Mouse (Mus musculus) gastrocnemius, postnatal 4 days (tissue): ENCODE data around the gene Ints11. TPM values are rescaled to one million over a fixed set of nuclear protein-coding genes. Genes with fewer than 3 reads are reported as not detected.

ENCODE experiments used
- microRNA-seq: library from miRNA; unstranded; fragments of <30 nt; microRNA quantifications from one replicate; pipeline ENCODE4 v1.2.0, GENCODE M21; 2021
- total RNA-seq, 2 experiments: library from RNA; stranded (reverse); gene quantifications; 2 replicates each; pipeline ENCODE4 v1.2.3; 2021

Gene Ints11
- total RNA-seq, 2 experiments from 2014 or later = 22.0 to 25.2 TPM

Small RNAs within 50 kb of the gene (microRNA-seq; reads per million reads assigned to microRNA genes)
- not detected for gene Gm22991

Other genes starting within 250 kb of the Ints11 start
- gene Cdk11b, start 244.7 kb upstream of the Ints11 start, total RNA-seq = 10 to 100 TPM; 35.8 to 44.0 TPM
- not detected for gene Gm10563, start 224.1 kb upstream of the Ints11 start, total RNA-seq
- gene Mmp23, start 216.2 kb upstream of the Ints11 start, total RNA-seq = 10 to 100 TPM; 30.1 to 37.9 TPM
- 10 to 100 TPM; 25.9 to 27.1 TPM for gene Mib2, start 200.3 kb upstream of the Ints11 start, total RNA-seq
- 10 to 100 TPM in 1 of 2 experiments, 1 to 10 TPM in 1; 9.8 to 10.4 TPM for gene Fndc10, start 175.2 kb upstream of the Ints11 start, total RNA-seq
- gene Ssu72, start 164.7 kb upstream of the Ints11 start, total RNA-seq = 10 to 100 TPM; 61.5 to 63.0 TPM
- gene Tmem240, start 134.7 kb upstream of the Ints11 start, total RNA-seq = 1 to 10 TPM; 1.3 to 1.5 TPM
- gene Atad3a, start 108.5 kb upstream of the Ints11 start, total RNA-seq = 10 to 100 TPM; 44.4 to 46.1 TPM
- 10 to 100 TPM; 23.4 to 26.4 TPM for gene Vwa1, start 94.8 kb upstream of the Ints11 start, total RNA-seq
- 1 to 10 TPM; 3.8 to 5.1 TPM for gene Tmem88b, start 83.7 kb upstream of the Ints11 start, total RNA-seq
- gene Ankrd65, start 79.1 kb upstream of the Ints11 start, total RNA-seq = under 1 TPM in 1 of 2 experiments, not detected in 1; 0.39 TPM
- gene Mrpl20, start 66.7 kb upstream of the Ints11 start, total RNA-seq = 10 to 100 TPM; 61.5 to 67.5 TPM
- gene Ccnl2, start 57.1 kb upstream of the Ints11 start, total RNA-seq = 10 to 100 TPM; 58.0 to 71.0 TPM
- gene Aurkaip1, start 38.3 kb upstream of the Ints11 start, total RNA-seq = 10 to 100 TPM; 80.6 to 80.9 TPM
- gene Mxra8, start 29.9 kb upstream of the Ints11 start, total RNA-seq = 100 to 1,000 TPM; 138 to 147 TPM
- 10 to 100 TPM; 82.1 to 85.1 TPM for gene Dvl1, start 22.1 kb upstream of the Ints11 start, total RNA-seq
- under 1 TPM; 0.26 to 0.34 TPM for gene Tas1r3, start 6.2 kb upstream of the Ints11 start, total RNA-seq
- 10 to 100 TPM; 14.0 to 17.6 TPM for gene Cptp, start 106 bp upstream of the Ints11 start, total RNA-seq
- gene Pusl1, start 22.2 kb downstream of the Ints11 start, total RNA-seq = 10 to 100 TPM; 27.4 to 30.1 TPM
- 10 to 100 TPM; 30.1 to 31.6 TPM for gene Acap3, start 22.3 kb downstream of the Ints11 start, total RNA-seq
- gene Ube2j2, start 74.3 kb downstream of the Ints11 start, total RNA-seq = 10 to 100 TPM; 59.6 to 74.0 TPM
- gene C1qtnf12, start 92.8 kb downstream of the Ints11 start, total RNA-seq = 10 to 100 TPM; 24.0 to 36.0 TPM
- 1 to 10 TPM; 4.8 to 6.0 TPM for gene B3galt6, start 123.1 kb downstream of the Ints11 start, total RNA-seq
- gene Sdf4, start 123.3 kb downstream of the Ints11 start, total RNA-seq = 100 to 1,000 TPM; 116 to 117 TPM
- 1 to 10 TPM in 1 of 2 experiments, under 1 TPM in 1; 0.93 to 1.4 TPM for gene Tnfrsf4, start 144.3 kb downstream of the Ints11 start, total RNA-seq
- gene Tnfrsf18, start 156.6 kb downstream of the Ints11 start, total RNA-seq = under 1 TPM; 0.62 to 0.66 TPM
- not detected for gene Ttll10, start 189.9 kb downstream of the Ints11 start, total RNA-seq
- gene 9430015G10Rik, start 240.4 kb downstream of the Ints11 start, total RNA-seq = 10 to 100 TPM in 1 of 2 experiments, 1 to 10 TPM in 1; 9.8 to 12.1 TPM